Mouse (Mus musculus): Measurements from ENCODE around the gene Wfdc17. TPM values are rescaled to one million over a fixed set of nuclear protein-coding genes. Genes with fewer than 3 reads are reported as not detected.

The Wfdc17 gene
- polyA plus RNA-seq, 1 experiment: not detected

- DNase-seq (ENCODE audit: low read depth): no peak
- TF ChIP-seq CTCF (IDR thresholded peaks at IDR 0.05; ENCODE audit: borderline replicate concordance, extremely low read depth, insufficient read depth, insufficient read length): no peak
- no peak for TF ChIP-seq POLR2A (IDR thresholded peaks at IDR 0.05; ENCODE audit: borderline replicate concordance, extremely low read depth, insufficient read depth, insufficient read length, poor library complexity, severe bottlenecking)
These were observed 8.9 kb downstream of the Wfdc17 start for GRCm38 (mm10) chr11:83712671-83713070.

- no peak for DNase-seq (ENCODE audit: low read depth)
- TF ChIP-seq POLR2A (IDR thresholded peaks at IDR 0.05; ENCODE audit: borderline replicate concordance, extremely low read depth, insufficient read depth, insufficient read length, poor library complexity, severe bottlenecking) (no peak), CTCF (IDR thresholded peaks at IDR 0.05; ENCODE audit: borderline replicate concordance, extremely low read depth, insufficient read depth, insufficient read length) (no peak)
These were observed 10.1 kb downstream of the Wfdc17 start for GRCm38 (mm10) chr11:83713925-83714324.

- no peak for DNase-seq (ENCODE audit: low read depth)
- no peak for TF ChIP-seq CTCF (IDR thresholded peaks at IDR 0.05; ENCODE audit: borderline replicate concordance, extremely low read depth, insufficient read depth, insufficient read length)
- no peak for TF ChIP-seq POLR2A (IDR thresholded peaks at IDR 0.05; ENCODE audit: borderline replicate concordance, extremely low read depth, insufficient read depth, insufficient read length, poor library complexity, severe bottlenecking)
These were observed 13.4 kb downstream of the Wfdc17 start for GRCm38 (mm10) chr11:83717042-83717665.

- TF ChIP-seq CTCF (IDR thresholded peaks at IDR 0.05; ENCODE audit: borderline replicate concordance, extremely low read depth, insufficient read depth, insufficient read length) (no peak), POLR2A (IDR thresholded peaks at IDR 0.05; ENCODE audit: borderline replicate concordance, extremely low read depth, insufficient read depth, insufficient read length, poor library complexity, severe bottlenecking) (no peak)
- DNase-seq (ENCODE audit: low read depth): no peak
These were observed 17.0 kb downstream of the Wfdc17 start for GRCm38 (mm10) chr11:83720766-83721165.

- peak; percentile 2 for DNase-seq (ENCODE audit: low read depth)
- TF ChIP-seq POLR2A (IDR thresholded peaks at IDR 0.05; ENCODE audit: borderline replicate concordance, extremely low read depth, insufficient read depth, insufficient read length, poor library complexity, severe bottlenecking) (no peak), CTCF (IDR thresholded peaks at IDR 0.05; ENCODE audit: borderline replicate concordance, extremely low read depth, insufficient read depth, insufficient read length) (peak; percentile 35; the same call in 1 of the 2 replicates)
These were observed 25.1 kb downstream of the Wfdc17 start for GRCm38 (mm10) chr11:83728757-83729432.

- no peak for DNase-seq (ENCODE audit: low read depth)
- TF ChIP-seq CTCF (IDR thresholded peaks at IDR 0.05; ENCODE audit: borderline replicate concordance, extremely low read depth, insufficient read depth, insufficient read length): no peak
- TF ChIP-seq POLR2A (IDR thresholded peaks at IDR 0.05; ENCODE audit: borderline replicate concordance, extremely low read depth, insufficient read depth, insufficient read length, poor library complexity, severe bottlenecking): no peak
These were observed 27.3 kb downstream of the Wfdc17 start for GRCm38 (mm10) chr11:83731116-83731515.

- TF ChIP-seq POLR2A (IDR thresholded peaks at IDR 0.05; ENCODE audit: borderline replicate concordance, extremely low read depth, insufficient read depth, insufficient read length, poor library complexity, severe bottlenecking) (no peak), CTCF (IDR thresholded peaks at IDR 0.05; ENCODE audit: borderline replicate concordance, extremely low read depth, insufficient read depth, insufficient read length) (no peak)
- DNase-seq (ENCODE audit: low read depth): no peak
These were observed 29.4 kb downstream of the Wfdc17 start for GRCm38 (mm10) chr11:83733071-83733640.

GRCm38 (mm10) chr11:83734215-83734614 lies 30.4 kb downstream of the Wfdc17 start:
- TF ChIP-seq POLR2A (IDR thresholded peaks at IDR 0.05; ENCODE audit: borderline replicate concordance, extremely low read depth, insufficient read depth, insufficient read length, poor library complexity, severe bottlenecking) (no peak), CTCF (IDR thresholded peaks at IDR 0.05; ENCODE audit: borderline replicate concordance, extremely low read depth, insufficient read depth, insufficient read length) (no peak)

GRCm38 (mm10) chr11:83735881-83736280 lies 32.1 kb downstream of the Wfdc17 start:
- DNase-seq (ENCODE audit: low read depth): no peak
- TF ChIP-seq CTCF (IDR thresholded peaks at IDR 0.05; ENCODE audit: borderline replicate concordance, extremely low read depth, insufficient read depth, insufficient read length): no peak
- TF ChIP-seq POLR2A (IDR thresholded peaks at IDR 0.05; ENCODE audit: borderline replicate concordance, extremely low read depth, insufficient read depth, insufficient read length, poor library complexity, severe bottlenecking): no peak

More at GRCm38 (mm10) chr11:83734215-83734614, 30.4 kb downstream of the Wfdc17 start:
- no peak for DNase-seq (ENCODE audit: low read depth)

- DNase-seq (ENCODE audit: low read depth): no peak
- no peak for TF ChIP-seq CTCF (IDR thresholded peaks at IDR 0.05; ENCODE audit: borderline replicate concordance, extremely low read depth, insufficient read depth, insufficient read length)
- TF ChIP-seq POLR2A (IDR thresholded peaks at IDR 0.05; ENCODE audit: borderline replicate concordance, extremely low read depth, insufficient read depth, insufficient read length, poor library complexity, severe bottlenecking): no peak
These were observed 33.3 kb downstream of the Wfdc17 start for GRCm38 (mm10) chr11:83737109-83737558.

- TF ChIP-seq POLR2A (IDR thresholded peaks at IDR 0.05; ENCODE audit: borderline replicate concordance, extremely low read depth, insufficient read depth, insufficient read length, poor library complexity, severe bottlenecking) (no peak), CTCF (IDR thresholded peaks at IDR 0.05; ENCODE audit: borderline replicate concordance, extremely low read depth, insufficient read depth, insufficient read length) (peak; percentile 79; the same call in 1 of the 2 replicates)
- peak; percentile 76 for DNase-seq (ENCODE audit: low read depth)
These were observed 35.5 kb downstream of the Wfdc17 start for GRCm38 (mm10) chr11:83739241-83739640.

All from brain, embryonic 14.5 days (tissue).